Mouse (Mus musculus): ENCODE results near the gene Efcab6.
"Not testable (repeated sequence)": the region's sequence is repeated elsewhere in the genome, so short reads cannot be mapped to it uniquely, and the experiment has no call there.

Gene Efcab6

GRCm38 (mm10) chr15:84065140-84065539, at the start of gene Efcab6:
Gene Efcab6, minus strand, starts transcription at chr15:84065379.
- no peak for DNase-seq

- no peak for DNase-seq
Measured at GRCm38 (mm10) chr15:84113873-84114272, 48.7 kb upstream of the Efcab6 start.

- peak; percentile 39 for DNase-seq
Measured at GRCm38 (mm10) chr15:84108899-84109298, 43.7 kb upstream of the Efcab6 start.

GRCm38 (mm10) chr15:84105924-84106500, 40.8 kb upstream of the Efcab6 start:
- DNase-seq: no peak

GRCm38 (mm10) chr15:84105105-84105923, 40.1 kb upstream of the Efcab6 start, which contains the start of gene Sult4a1:
Gene Sult4a1, minus strand, starts transcription at chr15:84105754.
- no peak for DNase-seq

GRCm38 (mm10) chr15:84104626-84105025, 39.4 kb upstream of the Efcab6 start:
- no peak for DNase-seq

- DNase-seq: not testable (repeated sequence)
Measured at GRCm38 (mm10) chr15:84097536-84097935, 32.4 kb upstream of the Efcab6 start.

- DNase-seq: peak; percentile 16
Measured at GRCm38 (mm10) chr15:84096051-84096450, 30.9 kb upstream of the Efcab6 start.

- no peak for DNase-seq
Measured at GRCm38 (mm10) chr15:84094921-84095320, 29.7 kb upstream of the Efcab6 start.

GRCm38 (mm10) chr15:84086775-84087174, 21.6 kb upstream of the Efcab6 start:
- DNase-seq: no peak

GRCm38 (mm10) chr15:84086364-84086763, 21.2 kb upstream of the Efcab6 start:
- DNase-seq: no peak

GRCm38 (mm10) chr15:84080069-84080468, 14.9 kb upstream of the Efcab6 start:
- peak; percentile 62 for DNase-seq

GRCm38 (mm10) chr15:84079519-84079918, 14.3 kb upstream of the Efcab6 start:
- DNase-seq: no peak

GRCm38 (mm10) chr15:84078667-84079066, 13.5 kb upstream of the Efcab6 start:
- DNase-seq: no peak

- DNase-seq: no peak
Measured at GRCm38 (mm10) chr15:84077151-84077550, 12.0 kb upstream of the Efcab6 start.

- DNase-seq: peak; percentile 12
Measured at GRCm38 (mm10) chr15:84074705-84075185, 9.6 kb upstream of the Efcab6 start.

GRCm38 (mm10) chr15:84073911-84074704, 8.9 kb upstream of the Efcab6 start:
- peak; percentile 69 for DNase-seq

- no peak for DNase-seq
Measured at GRCm38 (mm10) chr15:84073058-84073457, 7.9 kb upstream of the Efcab6 start.

GRCm38 (mm10) chr15:84072226-84072625, 7.0 kb upstream of the Efcab6 start:
- DNase-seq: peak; percentile 69

GRCm38 (mm10) chr15:84070116-84070676, 5.0 kb upstream of the Efcab6 start:
- DNase-seq: no peak

- DNase-seq: no peak
Measured at GRCm38 (mm10) chr15:84069455-84070050, 4.4 kb upstream of the Efcab6 start.

- DNase-seq: no peak
Measured at GRCm38 (mm10) chr15:84065701-84066100, 522 bp upstream of the Efcab6 start.

GRCm38 (mm10) chr15:84058841-84059240, 6.3 kb downstream of the Efcab6 start:
- no peak for DNase-seq

Measured in lung, postnatal 14 days (tissue).